Mouse (Mus musculus): ENCODE measurements around the gene Slc7a8. TPM values are rescaled to one million over a fixed set of nuclear protein-coding genes. Genes with fewer than 3 reads are reported as not detected.
A peak's percentile ranks its signal among the peaks of the same experiment; 100 is the strongest.

Slc7a8 gene
- total RNA-seq (2021): 58.4 and 64.6 TPM in 2 replicates
- long read RNA-seq, full-length matches to known transcripts: 1 of 7 reads
- long read RNA-seq, partial matches to known transcripts: 0 of 7 reads
- long read RNA-seq, other reads (novel, unspliced or antisense): 6 of 7 reads

DNA sequence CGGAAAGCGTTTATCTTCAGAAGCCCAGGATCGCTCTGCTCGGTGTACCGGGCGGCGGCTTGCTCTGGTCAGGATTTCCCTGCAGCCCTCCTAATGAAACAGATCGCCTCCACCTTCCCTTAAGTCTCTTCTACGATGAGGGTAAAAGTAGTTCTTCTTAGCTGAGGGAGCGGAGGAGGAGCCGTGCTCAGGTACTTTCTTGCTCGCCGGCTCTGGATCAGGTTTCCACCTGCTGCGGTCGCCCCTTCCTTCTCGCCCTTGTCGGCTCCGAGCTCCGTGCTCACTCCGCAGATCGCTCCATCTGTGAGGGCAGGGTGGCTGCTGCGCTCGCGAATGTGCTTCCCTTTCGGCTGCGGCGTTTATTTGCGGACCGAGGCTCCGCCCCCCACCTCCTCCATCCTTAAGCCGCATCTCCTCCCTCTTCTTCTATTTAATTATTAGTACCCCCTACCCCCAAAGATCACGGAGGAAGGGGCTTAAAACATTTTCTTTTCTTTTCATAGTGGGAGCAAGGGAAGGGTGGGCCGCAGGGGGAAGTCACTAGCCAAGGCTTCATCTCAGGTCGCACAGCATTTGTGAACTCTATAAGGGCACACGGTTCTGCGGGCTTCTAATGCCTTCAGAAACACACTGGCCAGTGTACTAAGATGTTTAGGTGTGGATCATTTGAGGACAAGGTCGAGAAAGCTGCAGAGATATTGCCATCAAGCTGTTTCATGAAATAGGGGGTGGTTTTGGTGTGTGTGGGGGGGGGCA, at the start of gene Slc7a8:
Gene Slc7a8 (minus strand): TSS at position 337 of the 756 bp plus-strand sequence.
- DNase-seq: peak; percentile 67

DNA sequence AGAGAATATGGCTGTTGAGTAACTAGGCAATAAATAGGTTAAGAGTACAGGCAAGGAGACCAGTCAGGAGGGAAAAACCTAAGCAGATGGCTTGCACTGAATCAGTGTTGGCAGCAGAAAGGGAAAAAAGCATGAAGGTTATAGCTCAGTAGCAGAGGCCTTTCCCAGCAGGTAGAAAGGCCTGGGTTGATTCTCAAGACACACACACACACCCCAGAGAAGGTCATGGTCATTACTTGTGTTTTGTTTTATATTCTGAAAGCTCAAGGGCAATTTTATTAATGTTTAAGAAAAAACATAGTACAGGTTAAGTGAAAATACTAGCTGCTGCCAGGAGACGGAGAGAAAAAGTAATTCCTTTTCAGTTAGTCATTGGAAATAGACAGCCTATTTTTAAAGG, 42.0 kb upstream of the Slc7a8 start:
- DNase-seq: no peak

DNA sequence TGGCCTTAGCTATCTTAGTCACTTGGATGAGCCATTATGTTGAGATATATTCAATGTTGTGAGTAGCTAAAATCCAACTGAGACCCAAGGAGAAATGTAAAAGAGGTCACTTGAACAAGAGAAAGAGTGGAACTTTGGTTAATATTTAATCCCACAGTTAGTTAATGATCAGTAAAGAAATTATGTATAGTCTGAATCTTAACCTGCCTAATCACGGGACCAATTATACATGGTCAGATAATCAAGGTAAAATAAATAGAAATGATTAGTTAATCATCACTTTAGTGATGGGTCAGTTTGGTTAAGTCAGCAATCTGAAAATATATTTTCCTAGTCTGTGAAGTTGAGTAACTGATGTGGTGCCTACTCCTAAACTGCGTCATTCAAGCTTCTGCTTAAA, 40.6 kb upstream of the Slc7a8 start:
- no peak for DNase-seq

DNA sequence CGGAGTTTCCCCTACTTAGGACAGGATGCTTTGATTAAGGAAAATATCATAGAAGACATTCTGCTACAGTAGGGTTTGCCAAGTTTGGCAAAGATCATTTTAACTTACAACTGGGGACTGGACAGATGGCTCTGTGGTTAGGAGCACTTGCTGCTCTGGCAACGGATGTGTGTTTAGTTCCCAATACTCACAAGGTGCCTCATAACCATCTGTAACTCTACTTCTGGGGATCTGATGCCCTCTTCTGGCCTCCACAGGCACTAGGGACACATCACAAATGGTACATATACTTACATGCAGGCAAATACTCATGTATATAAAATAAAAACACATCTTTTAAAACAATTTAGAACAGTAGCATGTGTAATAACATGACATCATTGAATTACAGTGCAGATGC, 36.0 kb upstream of the Slc7a8 start:
- peak; percentile 10 for DNase-seq

DNA sequence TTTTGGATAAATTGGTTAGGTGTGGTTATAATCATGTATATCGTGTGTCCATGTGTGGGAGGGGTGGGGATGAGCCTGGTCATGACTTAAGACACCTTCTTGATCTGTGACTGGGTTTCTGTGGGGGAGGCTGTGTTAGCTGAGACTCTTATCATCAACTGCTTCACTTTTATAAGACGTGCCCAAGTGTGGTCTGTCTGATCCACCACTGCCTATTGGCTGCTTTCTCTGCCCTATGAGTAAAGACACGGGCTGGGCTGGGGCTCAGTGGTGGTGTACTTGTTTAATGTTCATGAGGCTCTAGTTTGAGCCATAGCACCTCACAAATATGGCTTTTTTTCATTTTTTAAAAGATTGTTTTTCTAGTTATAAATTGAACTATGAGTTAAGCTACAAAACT, 34.0 kb upstream of the Slc7a8 start:
- DNase-seq: no peak

DNA sequence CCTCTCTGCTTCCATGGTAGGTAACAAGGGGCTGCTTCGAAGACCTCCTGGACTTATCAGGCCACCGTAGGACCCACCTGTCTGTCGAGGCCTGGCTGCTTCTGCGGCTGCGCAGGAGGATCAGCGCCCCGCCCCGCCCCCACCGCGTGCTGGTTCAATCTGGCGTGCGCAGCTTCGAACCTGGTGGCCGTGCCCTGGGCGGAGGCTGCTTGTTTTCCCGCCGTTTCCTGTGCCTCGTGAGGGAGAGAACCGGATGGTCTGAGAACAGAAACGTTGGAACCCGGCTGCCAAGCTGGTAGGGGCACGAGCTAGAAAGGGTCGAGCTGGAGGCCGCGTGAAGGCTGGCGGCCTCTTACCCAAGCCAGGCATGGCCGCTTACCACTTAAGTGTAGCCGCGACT, 32.2 kb upstream of the Slc7a8 start, which contains the start of gene Rnf212b:
Gene Rnf212b (plus strand): TSS at position 151 of the 400 bp plus-strand sequence.
- no peak for DNase-seq

DNA sequence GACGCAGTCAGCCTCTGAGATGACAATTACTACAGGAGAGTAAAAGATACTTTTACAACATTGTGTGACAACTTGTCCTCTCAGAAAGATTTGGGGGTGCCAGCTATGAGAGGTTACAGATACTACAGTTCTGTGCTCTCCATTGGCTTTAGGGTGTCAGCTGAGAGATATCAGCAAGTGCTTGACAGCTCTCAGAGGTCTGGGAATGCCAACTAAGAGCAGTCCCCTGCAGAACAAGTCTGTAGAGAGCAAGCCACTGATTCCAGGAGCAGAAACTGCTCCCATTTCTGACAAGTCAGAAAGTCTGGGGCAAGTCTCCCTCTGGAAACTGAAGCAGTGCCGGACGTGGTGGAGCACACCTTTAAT, 27.9 kb upstream of the Slc7a8 start:
- no peak for DNase-seq

DNA sequence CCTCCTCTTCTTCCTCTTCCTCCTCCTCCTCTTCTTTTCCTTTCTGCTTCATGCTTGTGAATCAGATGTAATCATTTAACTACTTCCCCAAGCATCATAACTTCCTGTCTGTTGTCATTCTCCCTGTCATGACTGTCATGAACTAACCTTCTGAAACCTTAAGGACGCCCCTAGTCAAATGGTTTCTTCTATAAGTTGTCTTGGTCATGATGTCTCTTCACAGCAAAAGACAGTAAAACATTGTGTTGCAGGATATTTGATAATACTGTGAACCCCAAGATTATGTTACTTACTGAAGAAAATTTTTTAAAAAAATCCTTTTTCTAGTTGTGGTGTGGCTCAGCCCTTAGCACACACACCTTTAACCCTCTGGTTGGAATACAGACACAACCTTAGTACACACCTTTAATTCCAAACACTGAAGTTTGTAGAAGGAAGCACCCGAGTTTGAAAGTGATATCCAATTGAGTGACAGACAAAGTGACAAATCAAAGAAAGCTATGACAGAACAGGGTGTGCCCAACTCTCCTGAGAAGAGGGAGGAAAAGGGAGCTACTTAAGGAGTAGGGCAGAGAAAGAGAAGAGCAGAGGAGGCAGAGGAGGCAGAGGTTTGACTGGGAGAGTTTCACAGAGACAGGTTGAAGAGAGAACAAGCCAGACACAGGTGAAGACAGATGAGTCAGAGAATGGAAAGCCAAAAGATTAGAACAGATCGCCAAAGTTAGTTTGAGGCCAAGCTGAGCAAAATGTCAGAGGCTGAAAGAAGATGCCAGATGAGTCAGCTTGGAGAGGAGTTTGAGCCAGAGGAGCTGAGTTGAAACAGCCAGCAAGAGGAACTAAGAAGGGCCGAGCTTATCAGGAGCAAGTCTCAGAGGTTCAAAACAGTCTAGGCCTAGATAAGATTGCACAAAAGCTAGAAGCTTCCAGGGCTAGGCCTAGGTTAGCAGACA, 27.2 kb upstream of the Slc7a8 start:
- DNase-seq: no peak

DNA sequence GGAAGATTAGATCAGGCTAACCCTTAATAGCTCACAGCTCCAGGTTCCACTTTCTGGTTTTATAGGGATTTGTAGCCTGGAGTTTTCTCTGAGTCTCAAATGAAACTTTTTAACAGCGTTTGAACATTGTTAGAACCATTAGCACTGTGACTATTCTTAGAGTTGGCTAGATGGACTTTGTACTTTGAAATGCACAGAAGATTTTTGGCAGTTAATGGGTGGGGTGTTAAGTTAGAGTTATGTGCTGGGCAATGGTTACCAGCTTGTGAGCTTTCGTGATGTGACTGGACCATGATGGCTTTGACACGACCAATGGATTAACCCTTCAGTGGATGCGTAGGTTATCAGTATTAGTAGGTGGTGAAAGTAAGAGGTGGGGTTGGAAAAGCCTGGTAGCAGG, 24.4 kb upstream of the Slc7a8 start:
- no peak for DNase-seq

DNA sequence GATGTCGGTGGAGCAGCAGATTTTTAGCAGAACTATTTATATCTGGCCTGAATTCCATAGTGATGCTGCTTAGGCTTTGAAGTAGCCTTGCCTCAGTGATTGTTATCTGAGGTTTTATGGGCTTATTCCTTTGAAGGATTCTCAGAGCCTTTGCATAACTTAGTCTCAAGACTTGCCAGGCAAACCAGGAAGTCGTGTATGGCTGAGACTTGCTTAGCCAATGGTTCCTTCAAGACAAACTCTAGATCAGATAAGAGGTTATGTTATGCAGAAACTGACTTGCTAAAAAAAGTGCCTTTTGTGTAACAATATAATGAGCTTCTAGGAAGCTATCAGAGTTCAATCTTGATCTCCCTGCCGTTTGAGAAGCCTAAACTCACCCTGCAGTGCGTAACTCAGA, 20.7 kb upstream of the Slc7a8 start:
- no peak for DNase-seq

DNA sequence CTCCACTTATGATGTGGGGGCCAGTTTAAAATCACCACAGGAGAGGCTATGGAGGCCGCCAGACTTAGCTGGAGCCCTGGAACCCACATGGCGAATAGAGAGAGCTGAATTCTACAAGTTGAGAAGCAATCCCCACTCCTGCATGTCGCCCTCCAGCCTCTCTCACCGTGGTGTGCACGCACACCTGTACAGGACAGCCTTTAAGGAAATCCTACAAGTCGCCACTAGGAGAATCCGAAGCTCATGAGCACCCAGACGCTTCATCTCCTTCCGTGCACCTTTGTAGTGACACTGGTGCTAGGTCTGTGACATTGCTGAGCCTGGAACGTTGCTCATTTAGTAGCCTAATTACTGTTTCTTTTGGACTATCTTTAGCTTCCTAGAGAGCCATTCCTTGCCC, 17.9 kb upstream of the Slc7a8 start:
- DNase-seq: no peak

DNA sequence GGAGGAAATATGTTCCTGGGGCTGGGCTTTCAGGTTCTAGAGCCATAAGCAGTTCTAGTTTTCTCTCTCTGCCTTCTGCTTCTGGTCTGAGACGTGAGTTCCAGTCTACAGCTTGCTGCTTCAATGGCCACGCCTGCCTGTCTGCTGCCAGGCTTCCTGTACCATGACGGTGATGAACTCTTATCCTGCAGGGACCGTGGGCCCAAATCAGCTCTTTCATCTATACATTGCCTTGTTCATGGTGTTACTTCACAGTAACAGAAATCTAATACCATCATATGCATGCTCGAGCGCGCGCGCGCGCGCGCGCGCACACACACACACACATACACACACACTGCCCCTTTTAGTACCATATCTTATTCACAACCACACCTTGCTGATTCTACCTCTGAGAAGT, 15.0 kb upstream of the Slc7a8 start:
- no peak for DNase-seq

DNA sequence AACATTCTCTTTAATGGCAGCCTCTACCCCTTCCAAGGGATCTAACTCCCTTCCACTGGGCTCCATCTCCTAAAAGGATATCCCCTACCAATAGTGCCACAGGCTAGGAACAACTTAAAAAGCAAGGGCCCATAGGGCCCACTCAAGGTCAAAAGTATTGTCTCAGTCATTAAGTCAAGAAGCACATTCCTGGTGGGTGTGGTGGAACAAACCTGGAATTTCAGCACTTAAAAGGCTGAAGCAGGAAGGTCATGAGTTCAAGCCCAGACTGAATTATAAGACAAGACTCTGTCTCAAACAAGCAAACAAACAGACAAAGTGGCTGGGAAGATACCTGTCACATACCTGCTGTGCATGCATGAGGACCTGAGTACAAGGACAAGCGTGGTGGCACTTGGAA, 14.2 kb upstream of the Slc7a8 start:
- DNase-seq: no peak

DNA sequence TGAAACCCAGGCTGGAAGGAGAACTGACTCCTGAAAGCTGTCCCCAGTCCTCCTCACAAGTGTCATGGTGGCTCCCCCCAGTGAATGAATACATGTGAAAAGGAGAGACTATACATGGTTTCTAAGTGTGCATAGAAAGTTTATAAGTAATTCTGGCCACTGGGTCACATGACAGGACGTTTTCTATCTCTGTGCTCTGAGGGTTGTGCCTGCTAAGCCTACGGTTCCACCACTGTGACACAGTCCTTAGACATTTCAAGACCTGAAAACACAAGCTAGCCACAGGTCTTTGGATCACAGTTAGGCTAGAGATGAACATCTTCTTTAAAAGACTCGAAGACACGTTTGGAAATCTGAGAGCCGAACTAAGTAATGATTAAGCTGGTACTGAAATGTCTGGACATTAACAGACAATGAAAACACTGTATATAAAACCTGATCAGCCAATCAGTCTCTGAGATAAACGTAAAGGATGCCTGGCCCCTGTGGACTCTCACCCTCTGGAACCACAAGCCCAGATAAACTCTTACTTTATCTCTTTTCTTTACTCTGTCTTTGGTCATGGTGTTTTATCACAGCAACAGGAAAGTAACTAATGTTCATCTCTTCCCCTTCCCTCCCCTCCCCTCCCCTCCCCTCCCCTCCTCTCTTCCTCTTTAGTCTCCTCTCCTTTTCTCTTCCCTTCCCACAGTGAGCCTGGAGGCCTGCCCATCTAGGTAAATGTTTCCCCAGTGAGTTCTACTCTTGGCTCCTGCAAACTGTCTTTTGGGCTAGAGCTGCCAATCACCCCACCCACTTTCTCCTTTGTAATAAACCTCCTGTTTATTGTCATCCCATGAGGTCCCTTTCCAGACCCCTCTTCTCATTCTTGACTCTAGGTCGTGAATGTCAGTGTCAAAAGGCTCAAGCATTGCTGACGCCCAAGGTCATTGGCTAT, 12.4 kb upstream of the Slc7a8 start:
- no peak for DNase-seq

DNA sequence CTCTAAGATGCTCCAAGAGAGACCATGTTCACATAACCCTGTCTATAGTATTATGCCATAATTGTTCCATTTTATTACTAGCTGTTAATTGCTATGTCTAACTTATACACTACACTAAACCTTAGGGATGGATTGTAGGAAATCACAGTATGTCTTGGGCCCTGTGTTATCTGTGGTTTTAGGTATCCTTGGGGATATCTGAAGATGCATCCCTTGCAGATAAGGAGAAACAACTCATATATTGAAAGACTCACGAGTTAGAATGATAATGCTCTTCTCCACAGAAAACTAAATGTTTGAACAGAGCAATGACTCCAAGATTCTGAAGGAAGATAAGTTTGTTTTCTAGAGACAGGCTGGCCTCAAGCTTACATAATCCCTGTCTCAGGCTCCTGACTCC, 11.6 kb upstream of the Slc7a8 start:
- DNase-seq: no peak

DNA sequence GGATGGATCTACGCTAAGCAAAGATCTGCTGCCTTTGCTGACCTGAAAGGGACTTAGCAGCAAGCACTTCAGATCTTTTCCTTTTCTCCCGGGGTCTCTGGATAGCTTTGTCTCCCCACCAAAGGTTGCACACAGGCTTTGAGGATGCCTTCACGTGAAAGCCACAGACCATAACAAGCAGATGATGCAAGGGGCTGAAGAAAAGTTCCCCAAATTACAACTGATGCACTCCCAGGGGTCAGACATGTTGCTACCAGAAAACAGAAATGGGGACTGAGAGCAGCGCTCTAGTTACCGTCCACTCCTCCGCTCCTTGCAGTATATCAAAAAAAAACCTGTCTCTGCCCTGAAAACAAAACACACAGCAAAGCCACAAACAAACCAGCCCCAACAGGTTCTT, 10.4 kb upstream of the Slc7a8 start:
- DNase-seq: no peak

DNA sequence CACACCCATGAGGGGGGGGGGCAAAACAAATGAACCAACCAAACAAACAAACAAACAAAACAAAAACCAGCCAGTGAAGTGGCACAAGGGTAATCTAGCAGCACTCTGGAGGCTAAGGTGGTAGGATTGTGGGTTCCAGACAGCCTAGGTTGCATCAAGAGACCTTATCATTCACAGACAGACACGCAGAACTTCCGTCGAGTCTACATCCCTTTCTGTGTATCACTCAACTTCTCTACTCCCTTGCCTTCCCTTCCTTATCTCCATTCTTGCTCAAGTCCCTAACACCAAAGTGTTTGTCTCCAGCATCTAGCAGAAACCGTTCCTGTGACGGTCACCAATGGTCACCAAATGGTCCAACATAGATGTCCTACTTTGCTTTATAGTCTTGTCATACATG, 6.5 kb upstream of the Slc7a8 start:
- DNase-seq: no peak

DNA sequence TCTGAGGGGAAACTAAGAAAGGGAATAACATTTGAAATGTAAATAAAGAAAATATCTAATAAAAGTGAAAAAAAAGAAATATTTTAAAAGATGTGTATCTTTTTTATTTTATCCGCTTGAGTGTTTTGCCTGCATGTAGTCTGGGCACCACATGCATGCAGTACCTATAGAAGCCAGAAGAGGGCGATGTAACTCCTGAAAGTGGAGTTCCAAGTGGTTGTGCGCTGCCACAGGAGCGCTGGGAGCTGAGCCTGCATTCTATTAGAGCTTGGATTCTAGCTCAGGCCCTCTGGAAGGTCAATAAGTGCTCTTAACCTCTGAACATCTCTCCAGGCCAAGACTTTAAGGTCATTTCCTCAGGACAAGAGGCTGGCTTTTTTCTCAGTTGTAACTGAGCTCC, 5.5 kb upstream of the Slc7a8 start:
- no peak for DNase-seq

DNA sequence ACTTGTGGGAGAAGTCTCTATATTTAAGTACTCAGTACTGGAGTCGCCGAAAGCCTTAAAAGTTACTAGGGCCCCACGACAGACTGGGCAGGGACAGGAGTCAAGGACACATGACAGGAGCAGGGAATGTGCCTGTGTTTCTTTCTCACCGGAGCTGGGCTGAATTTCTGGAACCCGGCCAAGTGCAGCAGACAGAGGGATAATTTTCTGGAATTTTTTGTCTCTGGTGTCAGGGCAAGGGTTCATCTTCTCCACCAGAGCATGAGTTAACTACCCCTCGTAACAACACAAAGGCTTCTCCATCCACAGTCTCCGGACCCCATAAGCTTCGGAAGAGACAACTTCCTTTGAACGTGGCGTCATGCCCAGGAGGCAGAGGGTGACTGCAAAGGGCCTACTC, 4.7 kb upstream of the Slc7a8 start:
- peak; percentile 49 for DNase-seq

DNA sequence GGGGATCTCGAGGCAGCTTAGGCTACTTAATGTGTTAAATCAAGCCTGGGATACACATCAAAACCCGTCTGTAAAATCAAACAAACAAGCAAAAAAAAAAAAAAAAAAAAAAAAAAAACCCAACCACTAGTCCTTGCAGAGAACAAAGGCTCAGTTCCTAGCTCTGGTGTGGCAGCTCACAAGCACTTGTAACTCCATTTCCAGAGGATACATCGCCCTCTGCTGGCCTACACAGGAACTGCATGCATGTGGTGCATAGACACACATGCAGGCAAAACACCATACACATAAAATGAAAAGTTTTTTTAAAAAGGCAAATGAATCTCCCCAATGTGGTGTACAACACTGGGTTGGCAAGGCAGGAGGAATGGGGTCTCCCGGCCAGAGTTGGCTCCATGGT, 4.2 kb upstream of the Slc7a8 start:
- peak; percentile 78 for DNase-seq

DNA sequence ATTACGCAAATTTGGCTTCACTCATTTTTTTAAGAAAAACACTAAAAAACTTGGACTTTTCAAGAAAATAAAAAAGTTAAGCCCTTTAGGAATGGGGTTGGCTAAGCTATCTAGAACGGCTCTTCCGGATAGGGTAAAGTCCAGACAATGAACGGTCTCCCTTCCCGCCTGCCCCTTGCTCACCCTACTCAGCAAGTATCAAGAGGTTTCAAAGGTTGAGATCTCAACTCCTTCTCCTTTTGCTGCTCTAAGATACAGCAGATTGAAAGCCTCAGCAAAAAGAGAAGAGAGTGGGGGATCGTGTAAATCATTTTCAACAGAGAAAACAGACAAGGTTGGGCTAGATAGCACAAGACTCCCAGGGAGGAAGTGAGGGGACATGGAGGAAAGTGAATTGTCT, 1.2 kb upstream of the Slc7a8 start:
- no peak for DNase-seq
